Mouse (Mus musculus) forebrain, embryonic 15.5 days (tissue): Measurements from ENCODE around the gene Mpc2. TPM values are rescaled to one million over a fixed set of nuclear protein-coding genes. Genes with fewer than 3 reads are reported as not detected.
A peak's percentile ranks its signal among the peaks of the same experiment; 100 is the strongest.

Experiments
- ATAC-seq: fragments of 200-750 bp; cut with Nextera tagmentation; replicated peaks from 2 replicates; pipeline ENCODE4 v1.8.0; 2017; ENCODE audit warnings: mild to moderate bottlenecking, moderate TSS enrichment, moderate library complexity
- H3K27ac ChIP-seq: fragments of 300-500 bp; sonication (generic); replicated peaks from 2 replicates; pipeline ENCODE4 v1.5.1; 2015; ENCODE audit warnings: mild to moderate bottlenecking, inconsistent platforms
- H3K27me3 ChIP-seq: fragments of 300-500 bp; sonication (generic); 2 replicates; pipeline ENCODE4 v1.6.1; 2015; ENCODE audit warnings: inconsistent platforms
- H3K36me3 ChIP-seq: fragments of 300-500 bp; sonication (generic); 2 replicates; pipeline ENCODE4 v1.6.1; 2015; ENCODE audit warnings: mild to moderate bottlenecking, inconsistent platforms
- H3K4me1 ChIP-seq: fragments of 300-500 bp; sonication (generic); 2 replicates; pipeline ENCODE4 v1.6.1; 2015; ENCODE audit warnings: inconsistent platforms
- H3K4me2 ChIP-seq: fragments of 300-500 bp; sonication (generic); replicated peaks from 2 replicates; pipeline ENCODE4 v1.6.1; 2015; ENCODE audit warnings: mild to moderate bottlenecking, inconsistent platforms
- H3K4me3 ChIP-seq: fragments of 300-500 bp; sonication (generic); 2 replicates; pipeline ENCODE4 v1.5.1; 2015; ENCODE audit warnings: mild to moderate bottlenecking, inconsistent platforms
- H3K9ac ChIP-seq: fragments of 300-500 bp; sonication (generic); replicated peaks from 2 replicates; pipeline ENCODE4 v1.6.1; 2015; ENCODE audit warnings: mild to moderate bottlenecking, inconsistent platforms
- H3K9me3 ChIP-seq: fragments of 300-500 bp; sonication (generic); 2 replicates; pipeline ENCODE4 v1.6.1; 2016; ENCODE audit warnings: inconsistent platforms
- WGBS: fragments of 180-500 bp; shearing (Covaris S2); methylation state at CpG from one replicate; pipeline ENCODE4 v1.1.7; 2015; ENCODE audit warnings: mixed read lengths; 5-methylcytosine and 5-hydroxymethylcytosine counted together
- polyA plus RNA-seq: library from polyadenylated mRNA; unstranded; fragments of >200 nt; fragmentation: Nextera tagmentation; extraction: Ambion mirVana; gene quantifications from 2 replicates; pipeline ENCODE4 v1.2.1, GENCODE M21; 2015

Gene Mpc2
- 168 and 182 TPM in 2 replicates for polyA plus RNA-seq

GRCm38 (mm10) chr1:165460360-165460800 lies at the start of gene Mpc2, which contains the start of gene Dcaf6:
Gene Mpc2 (plus strand): TSS chr1:165460637.
Gene Dcaf6 (minus strand): TSS chr1:165460475.
- Histone ChIP-seq H3K9ac (peak within 1 kb of the TSS; percentile 74), H3K4me2 (peak within 1 kb of the TSS; percentile 80), H3K4me1 (peaks cover 15% of the 10 kb centered on the region), H3K4me3 (peak within 1 kb of the TSS; percentile 76), H3K27ac (peak within 1 kb of the TSS; percentile 98), H3K36me3 (no peaks in the 10 kb centered on the region), H3K9me3 (no peaks in the 10 kb centered on the region), H3K27me3 (no peaks in the 10 kb centered on the region)
- WGBS, result 0% methylated on average over 33 of the region's 37 CpGs
- ATAC-seq, result peak; percentile 96

GRCm38 (mm10) chr1:165421357-165421915 lies 39.0 kb upstream of the Mpc2 start:
- H3K4me2 ChIP-seq, result no peak overlapping the region
- no peaks in the 10 kb centered on the region for H3K4me1 ChIP-seq
- no peak overlapping the region for H3K27ac ChIP-seq
- no peaks in the 10 kb centered on the region for H3K9me3 ChIP-seq
- 81% methylated on average over 7 of the region's 7 CpGs for WGBS
- H3K36me3 ChIP-seq, result no peaks in the 10 kb centered on the region
- no peak overlapping the region for H3K9ac ChIP-seq
- H3K4me3 ChIP-seq, result no peak overlapping the region
- no peak for ATAC-seq
- no peaks in the 10 kb centered on the region for H3K27me3 ChIP-seq

- Histone ChIP-seq H3K9me3 (no peaks in the 10 kb centered on the region), H3K9ac (no peak overlapping the region), H3K4me3 (no peak overlapping the region), H3K36me3 (no peaks in the 10 kb centered on the region), H3K4me1 (no peaks in the 10 kb centered on the region), H3K27ac (no peak overlapping the region), H3K27me3 (no peaks in the 10 kb centered on the region), H3K4me2 (no peak overlapping the region)
- no peak for ATAC-seq
- 93% methylated on average over 2 of the region's 2 CpGs for WGBS
Measured at GRCm38 (mm10) chr1:165426254-165426653, 34.2 kb upstream of the Mpc2 start.

GRCm38 (mm10) chr1:165432883-165433282 lies 27.6 kb upstream of the Mpc2 start:
- Histone ChIP-seq H3K4me3 (no peak overlapping the region), H3K27me3 (no peaks in the 10 kb centered on the region), H3K36me3 (peaks cover 2% of the 10 kb centered on the region; the same call in 1 of the 2 replicates), H3K27ac (no peak overlapping the region), H3K4me1 (no peaks in the 10 kb centered on the region), H3K9me3 (no peaks in the 10 kb centered on the region), H3K9ac (no peak overlapping the region), H3K4me2 (no peak overlapping the region)
- WGBS, result 92% methylated on average over 1 of the region's 1 CpGs
- ATAC-seq, result no peak

- Histone ChIP-seq H3K4me2 (no peak overlapping the region), H3K9me3 (no peaks in the 10 kb centered on the region), H3K36me3 (peaks cover 2% of the 10 kb centered on the region; the same call in 1 of the 2 replicates), H3K27me3 (no peaks in the 10 kb centered on the region), H3K4me3 (no peak overlapping the region), H3K4me1 (no peaks in the 10 kb centered on the region), H3K9ac (no peak overlapping the region), H3K27ac (no peak overlapping the region)
- ATAC-seq, result no peak
- 98% methylated on average over 1 of the region's 1 CpGs for WGBS
Measured at GRCm38 (mm10) chr1:165438289-165439021, 22.0 kb upstream of the Mpc2 start.

GRCm38 (mm10) chr1:165440788-165441187 lies 19.6 kb upstream of the Mpc2 start:
- no peak overlapping the region for H3K4me3 ChIP-seq
- WGBS, result 81% methylated on average over 3 of the region's 3 CpGs
- ATAC-seq, result 0 out of 2 replicates have a peak, but pooled peaks have one; percentile 4
- H3K9ac ChIP-seq, result no peak overlapping the region
- no peaks in the 10 kb centered on the region for H3K4me1 ChIP-seq
- no peaks in the 10 kb centered on the region for H3K36me3 ChIP-seq
- no peaks in the 10 kb centered on the region for H3K27me3 ChIP-seq
- no peak overlapping the region for H3K27ac ChIP-seq
- no peak overlapping the region for H3K4me2 ChIP-seq
- no peaks in the 10 kb centered on the region for H3K9me3 ChIP-seq

- H3K9me3 ChIP-seq, result no peaks in the 10 kb centered on the region
- H3K27ac ChIP-seq, result no peak overlapping the region
- no peaks in the 10 kb centered on the region for H3K4me1 ChIP-seq
- no peaks in the 10 kb centered on the region for H3K27me3 ChIP-seq
- no peak overlapping the region for H3K4me2 ChIP-seq
- H3K36me3 ChIP-seq, result no peaks in the 10 kb centered on the region
- H3K9ac ChIP-seq, result no peak overlapping the region
- H3K4me3 ChIP-seq, result no peak overlapping the region
- ATAC-seq, result no peak
Measured at GRCm38 (mm10) chr1:165441201-165441600, 19.2 kb upstream of the Mpc2 start.

- no peaks in the 10 kb centered on the region for H3K4me1 ChIP-seq
- 93% methylated on average over 3 of the region's 3 CpGs for WGBS
- H3K9me3 ChIP-seq, result no peaks in the 10 kb centered on the region
- H3K9ac ChIP-seq, result no peak overlapping the region
- no peaks in the 10 kb centered on the region for H3K27me3 ChIP-seq
- no peak overlapping the region for H3K4me2 ChIP-seq
- H3K4me3 ChIP-seq, result no peak overlapping the region
- no peak for ATAC-seq
- no peaks in the 10 kb centered on the region for H3K36me3 ChIP-seq
- no peak overlapping the region for H3K27ac ChIP-seq
Measured at GRCm38 (mm10) chr1:165441719-165442118, 18.7 kb upstream of the Mpc2 start.

GRCm38 (mm10) chr1:165459041-165459502 lies 1.4 kb upstream of the Mpc2 start:
- ATAC-seq, result no peak
- WGBS, result 20% methylated on average over 7 of the region's 7 CpGs
- H3K27ac ChIP-seq, result no peak overlapping the region

GRCm38 (mm10) chr1:165459503-165460181 lies 795 bp upstream of the Mpc2 start:
- peak overlapping the region; percentile 74 for H3K9ac ChIP-seq
- H3K4me3 ChIP-seq, result peak overlapping the region; percentile 76
- ATAC-seq, result no peak
- under 1% methylated on average over 56 of the region's 60 CpGs for WGBS
- H3K9me3 ChIP-seq, result no peaks in the 10 kb centered on the region
- peaks cover 15% of the 10 kb centered on the region for H3K4me1 ChIP-seq
- H3K27ac ChIP-seq, result peak overlapping the region; percentile 98
- H3K4me2 ChIP-seq, result peak overlapping the region; percentile 80
- no peaks in the 10 kb centered on the region for H3K36me3 ChIP-seq
- no peaks in the 10 kb centered on the region for H3K27me3 ChIP-seq

More at GRCm38 (mm10) chr1:165459041-165459502, 1.4 kb upstream of the Mpc2 start:
- Histone ChIP-seq H3K9me3 (no peaks in the 10 kb centered on the region), H3K4me3 (peak overlapping the region; percentile 76), H3K4me1 (peaks cover 15% of the 10 kb centered on the region), H3K9ac (peak overlapping the region; percentile 74), H3K27me3 (no peaks in the 10 kb centered on the region), H3K36me3 (no peaks in the 10 kb centered on the region), H3K4me2 (peak overlapping the region; percentile 80)

GRCm38 (mm10) chr1:165460801-165461377 lies 452 bp downstream of the Mpc2 start:
- H3K4me1 ChIP-seq, result peaks cover 15% of the 10 kb centered on the region
- under 1% methylated on average over 41 of the region's 41 CpGs for WGBS

GRCm38 (mm10) chr1:165461681-165462080 lies 1.2 kb downstream of the Mpc2 start:
- no peak overlapping the region for H3K27ac ChIP-seq
- H3K9ac ChIP-seq, result peak overlapping the region; percentile 57
- no peak for ATAC-seq
- H3K27me3 ChIP-seq, result no peaks in the 10 kb centered on the region
- peak overlapping the region; percentile 76 for H3K4me3 ChIP-seq
- H3K4me2 ChIP-seq, result peak overlapping the region; percentile 63
- H3K4me1 ChIP-seq, result peaks cover 15% of the 10 kb centered on the region
- H3K36me3 ChIP-seq, result no peaks in the 10 kb centered on the region
- 1% methylated on average over 9 of the region's 9 CpGs for WGBS
- H3K9me3 ChIP-seq, result no peaks in the 10 kb centered on the region

More at GRCm38 (mm10) chr1:165460801-165461377, 452 bp downstream of the Mpc2 start:
- H3K9me3 ChIP-seq, result no peaks in the 10 kb centered on the region
- H3K36me3 ChIP-seq, result no peaks in the 10 kb centered on the region
- H3K4me3 ChIP-seq, result peak overlapping the region; percentile 76
- H3K4me2 ChIP-seq, result peak overlapping the region; percentile 63
- no peaks in the 10 kb centered on the region for H3K27me3 ChIP-seq
- peak overlapping the region; percentile 98 for H3K27ac ChIP-seq
- H3K9ac ChIP-seq, result peak overlapping the region; percentile 74
- ATAC-seq, result peak; percentile 98
